Mouse (Mus musculus) MEL (cell line): ENCODE measurements around the gene Spo11. TPM values are rescaled to one million over a fixed set of nuclear protein-coding genes. Genes with fewer than 3 reads are reported as not detected.

Source experiments
- DNase-seq: peaks from one replicate; pipeline ENCODE4 v3.0.0; 2011; ENCODE audit warnings: low read depth, low spot score
- H3K27ac ChIP-seq: 2 replicates; pipeline ENCODE4 v1.5.1; 2012; ENCODE audit warnings: low read depth, mild to moderate bottlenecking, control low read depth, low read length, moderate library complexity; ENCODE audit not compliant: control insufficient read depth
- H3K27me3 ChIP-seq, 2 experiments: fragments of 150-350 bp in 1 of 2; sonication (generic) in 1 of 2; 2 replicates each; pipeline ENCODE4 v1.6.1; 2012; ENCODE audit warnings: low read length in 2 of 2, mild to moderate bottlenecking in 2 of 2, improper control_type of control experiment in 1 of 2, moderate library complexity in 1 of 2; ENCODE audit not compliant: insufficient read depth in 2 of 2, control insufficient read depth in 1 of 2
- H3K36me3 ChIP-seq, 2 experiments: 2 replicates each; pipeline ENCODE4 v1.6.1; 2012 to 2014; ENCODE audit warnings: low read length in 2 of 2, improper control_type of control experiment in 1 of 2, inconsistent platforms in 1 of 2, mild to moderate bottlenecking in 1 of 2; ENCODE audit not compliant: insufficient read depth in 2 of 2, control insufficient read depth in 1 of 2
- H3K4me1 ChIP-seq, 2 experiments: fragments of 150-350 bp in 1 of 2; sonication (generic) in 1 of 2; 2 replicates each; pipeline ENCODE4 v1.6.1; 2012; ENCODE audit warnings: low read length in 2 of 2, improper control_type of control experiment in 1 of 2, mild to moderate bottlenecking in 1 of 2; ENCODE audit not compliant: insufficient read depth in 2 of 2, control insufficient read depth in 1 of 2
- H3K4me3 ChIP-seq, 2 experiments: fragments of 150-350 bp in 1 of 2; sonication (generic) in 1 of 2; 2 replicates each; pipeline ENCODE4 v1.5.1; 2012; ENCODE audit warnings: low read depth in 2 of 2, low read length in 2 of 2, mild to moderate bottlenecking in 2 of 2, moderate library complexity in 2 of 2, control low read depth in 1 of 2, improper control_type of control experiment in 1 of 2; ENCODE audit not compliant: control insufficient read depth in 1 of 2, insufficient read depth in 1 of 2
- H3K79me2 ChIP-seq: 2 replicates; pipeline ENCODE4 v1.6.1; 2012; ENCODE audit warnings: mild to moderate bottlenecking, low read length, moderate library complexity; ENCODE audit not compliant: control insufficient read depth, poor library complexity, insufficient read depth
- H3K9ac ChIP-seq: 2 replicates; pipeline ENCODE4 v1.6.1; 2012; ENCODE audit warnings: low read depth, mild to moderate bottlenecking, control low read depth, low read length, moderate library complexity; ENCODE audit not compliant: control insufficient read depth, poor library complexity, severe bottlenecking
- H3K9me3 ChIP-seq: fragments of 150-350 bp; sonication (generic); replicated peaks from 2 replicates; pipeline ENCODE4 v1.6.1; 2012; ENCODE audit warnings: mild to moderate bottlenecking, low read length, improper control_type of control experiment, moderate library complexity; ENCODE audit not compliant: insufficient read depth
- BHLHE40 ChIP-seq: IDR thresholded peaks from 2 replicates; pipeline ENCODE4 v1.6.1; 2012; ENCODE audit warnings: low read depth, mild to moderate bottlenecking, inconsistent platforms, low read length, improper control_type of control experiment, borderline replicate concordance
- CHD1 ChIP-seq: IDR thresholded peaks from 2 replicates; pipeline ENCODE4 v1.6.1; 2012; ENCODE audit warnings: low read depth, mild to moderate bottlenecking, inconsistent platforms, low read length, improper control_type of control experiment
- CHD2 ChIP-seq: IDR thresholded peaks from 2 replicates; pipeline ENCODE4 v1.6.1; 2011; ENCODE audit warnings: low read length, improper control_type of control experiment
- EP300 ChIP-seq, 2 experiments: IDR thresholded peaks; 2 replicates each; pipeline ENCODE4 v1.6.1; 2011; ENCODE audit warnings: improper control_type of control experiment in 2 of 2, low read length in 2 of 2, low read depth in 1 of 2, mild to moderate bottlenecking in 1 of 2
- GATA1 ChIP-seq: IDR thresholded peaks from 2 replicates; pipeline ENCODE4 v1.6.1; 2011; ENCODE audit warnings: low read depth, low read length, improper control_type of control experiment
- HCFC1 ChIP-seq: IDR thresholded peaks from 2 replicates; pipeline ENCODE4 v1.6.1; 2012; ENCODE audit warnings: low read depth, mild to moderate bottlenecking, inconsistent platforms, low read length, improper control_type of control experiment, moderate library complexity
- JUND ChIP-seq: IDR thresholded peaks from 2 replicates; pipeline ENCODE4 v1.6.1; 2011; ENCODE audit warnings: low read depth, mild to moderate bottlenecking, improper control_type of control experiment, low read length
- MAFK ChIP-seq: IDR thresholded peaks from 2 replicates; pipeline ENCODE4 v1.6.1; 2011; ENCODE audit warnings: low read depth, mild to moderate bottlenecking, low read length, improper control_type of control experiment, borderline replicate concordance
- MEF2A ChIP-seq: IDR thresholded peaks from 2 replicates; pipeline ENCODE4 v1.6.1; 2014; ENCODE audit warnings: low read depth, mild to moderate bottlenecking, inconsistent platforms, low read length, improper control_type of control experiment; ENCODE audit not compliant: poor library complexity, insufficient replicate concordance, severe bottlenecking; ENCODE audit errors: extremely low read depth
- NELFE ChIP-seq: IDR thresholded peaks from 2 replicates; pipeline ENCODE4 v1.6.1; 2011; ENCODE audit warnings: low read depth, low read length, improper control_type of control experiment
- POLR2AphosphoS2 ChIP-seq: IDR thresholded peaks from 2 replicates; pipeline ENCODE4 v1.6.1; 2011; ENCODE audit warnings: low read length, improper control_type of control experiment
- POLR2AphosphoS5 ChIP-seq: IDR thresholded peaks from 2 replicates; pipeline ENCODE4 v1.6.1; 2012; ENCODE audit warnings: low read depth, borderline replicate concordance, mild to moderate bottlenecking, inconsistent platforms, low read length, moderate library complexity, mixed read lengths
- RCOR1 ChIP-seq: IDR thresholded peaks from 2 replicates; pipeline ENCODE4 v1.6.1; 2012; ENCODE audit warnings: low read depth, mild to moderate bottlenecking, inconsistent platforms, low read length, improper control_type of control experiment
- TCF12 ChIP-seq: IDR thresholded peaks from 2 replicates; pipeline ENCODE4 v1.6.1; 2014; ENCODE audit warnings: low read depth, mild to moderate bottlenecking, inconsistent platforms, low read length, improper control_type of control experiment, moderate library complexity
- USF1 ChIP-seq: IDR thresholded peaks from 2 replicates; pipeline ENCODE4 v1.6.1; 2014; ENCODE audit warnings: low read depth, mild to moderate bottlenecking, inconsistent platforms, low read length, improper control_type of control experiment, moderate library complexity
- ZC3H11A ChIP-seq: IDR thresholded peaks from 2 replicates; pipeline ENCODE4 v1.6.1; 2012; ENCODE audit warnings: low read depth, mild to moderate bottlenecking, inconsistent platforms, low read length, improper control_type of control experiment
- ZKSCAN1 ChIP-seq: IDR thresholded peaks from 2 replicates; pipeline ENCODE4 v1.6.1; 2012; ENCODE audit warnings: low read depth, mild to moderate bottlenecking, inconsistent platforms, low read length, improper control_type of control experiment, moderate library complexity
- ZNF384 ChIP-seq: IDR thresholded peaks from 2 replicates; pipeline ENCODE4 v1.6.1; 2012; ENCODE audit warnings: low read depth, mild to moderate bottlenecking, inconsistent platforms, low read length, improper control_type of control experiment
- polyA plus RNA-seq, 2 experiments: library from polyadenylated mRNA; stranded (reverse) in 1 of 2; unstranded in 1 of 2; fragments of >175 nt in 1 of 2; fragments of >200 nt in 1 of 2; gene quantifications; 2 replicates each; pipeline versions ENCODE4 v1.2.1 to v1.2.4; 2012; ENCODE audit warnings: low replicate concordance in 2 of 2, low read depth in 1 of 2; ENCODE audit not compliant: insufficient read length in 2 of 2, insufficient read depth in 1 of 2, missing spikeins in 1 of 2
- total RNA-seq: library from RNA; depleted of rRNA; stranded (reverse); fragments of 300-350 nt; gene quantifications from 2 replicates; pipeline ENCODE4 v1.2.3, GENCODE M21; 2012

Gene Spo11
- total and polyA plus RNA-seq, 3 experiments: not detected

DNA sequence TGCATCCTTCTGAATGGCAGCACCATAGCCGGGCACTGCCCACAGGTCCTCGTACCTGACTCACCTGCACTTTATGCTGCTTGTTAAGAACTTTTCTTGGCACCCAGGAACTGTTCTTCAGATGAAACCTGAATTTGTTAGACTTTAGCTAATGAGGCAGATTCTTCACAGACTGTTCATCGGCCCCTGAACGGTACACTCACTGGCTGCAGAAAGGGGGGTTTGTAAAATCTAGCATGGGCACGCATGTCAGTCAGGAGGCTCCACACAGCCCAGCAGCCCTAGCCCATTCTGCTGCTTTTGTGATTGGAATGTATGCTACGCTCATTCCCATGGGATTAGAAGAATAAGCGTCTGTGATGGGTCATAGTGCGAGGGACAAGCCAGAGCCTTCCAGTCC is 26.2 kb downstream of the Spo11 start:
- peaks cover 0 to 8% of the 10 kb centered on the region in 2 experiments; a peak in 2 of 4 replicates for H3K4me1 ChIP-seq
- no peaks in the 10 kb centered on the region for H3K9me3 ChIP-seq
- no peaks in the 10 kb centered on the region for H3K27me3 ChIP-seq
- peaks cover 2 to 9% of the 10 kb centered on the region in 2 experiments; a peak in 3 of 4 replicates for H3K36me3 ChIP-seq
- H3K9ac ChIP-seq: no peak overlapping the region
- no peak overlapping the region for H3K27ac ChIP-seq
- H3K4me3 ChIP-seq: no peak overlapping the region
- H3K79me2 ChIP-seq: peaks cover 27% of the 10 kb centered on the region
- no peak for DNase-seq
- no peak for TF ChIP-seq POLR2AphosphoS2
- TF ChIP-seq, all 39 proteins: peak for 0

DNA sequence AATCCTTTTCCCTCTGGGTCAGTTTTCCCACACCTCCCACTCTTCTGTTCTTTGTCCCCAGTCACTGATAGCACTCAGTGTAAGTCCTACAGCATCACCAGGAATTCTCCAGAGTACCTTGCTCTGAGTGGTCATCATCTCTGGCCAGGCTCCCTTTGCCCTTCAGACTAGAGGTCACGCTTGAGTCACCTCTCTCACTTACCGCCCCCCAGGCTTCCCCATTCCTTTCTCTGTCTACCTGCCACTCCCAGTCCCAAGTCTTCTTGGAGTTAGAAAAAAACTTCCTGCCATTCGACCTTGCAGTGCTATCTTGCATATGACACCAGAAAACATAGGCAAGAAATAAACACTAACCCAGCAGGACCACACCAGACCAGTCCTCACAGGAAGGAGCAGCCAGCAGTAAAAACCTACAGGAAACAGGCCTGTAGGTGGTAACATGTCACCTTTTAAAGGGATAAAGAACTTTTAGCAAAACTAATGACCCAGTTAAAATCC is 32.8 kb downstream of the Spo11 start:
- no peak for DNase-seq
- no peak overlapping the region for H3K27ac ChIP-seq

DNA sequence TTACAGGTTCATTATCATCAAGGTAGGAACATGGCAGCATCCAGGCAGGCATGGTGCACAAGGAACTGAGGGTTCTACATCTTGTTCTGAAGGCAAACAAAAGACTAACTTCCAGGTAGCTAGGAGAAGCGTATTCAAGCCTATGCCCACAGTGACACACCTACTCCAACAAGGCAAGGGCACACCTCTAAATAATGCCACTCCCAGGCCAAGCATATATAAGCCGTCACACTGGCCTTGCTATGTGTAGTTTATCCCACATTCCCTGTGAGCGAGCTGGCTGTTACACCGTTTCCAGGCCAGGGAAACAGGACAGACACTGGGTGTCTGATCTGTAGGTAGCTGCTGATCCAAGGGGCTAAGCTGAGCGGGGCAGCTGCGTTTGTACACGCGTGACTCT is 33.9 kb downstream of the Spo11 start:
- Histone ChIP-seq H3K27ac (no peak overlapping the region), H3K4me1 (no peaks in the 10 kb centered on the region), H3K4me3 (no peak overlapping the region), H3K79me2 (no peaks in the 10 kb centered on the region), H3K9ac (no peak overlapping the region), H3K9me3 (no peaks in the 10 kb centered on the region), H3K36me3 (peaks cover 0 to 12% of the 10 kb centered on the region in 2 experiments; a peak in 3 of 4 replicates), H3K27me3 (no peaks in the 10 kb centered on the region)
- TF ChIP-seq NELFE (no peak), BHLHE40 (no peak), ZKSCAN1 (no peak), TCF12 (no peak), ZNF384 (no peak), EP300 (IDR thresholded peaks at IDR 0.05; ENCODE audit: low read depth in 1 of 2, low read length in 2 of 2) (no peak), USF1 (no peak), CHD1 (no peak), CHD2 (no peak), RCOR1 (no peak)
- DNase-seq: no peak

More for the DNA sequence above, 32.8 kb downstream of the Spo11 start:
- no peaks in the 10 kb centered on the region for H3K79me2 ChIP-seq
- no peaks in the 10 kb centered on the region for H3K27me3 ChIP-seq
- no peak overlapping the region for H3K9ac ChIP-seq
- H3K4me1 ChIP-seq: no peaks in the 10 kb centered on the region
- peaks cover 0 to 17% of the 10 kb centered on the region in 2 experiments; a peak in 3 of 4 replicates for H3K36me3 ChIP-seq
- H3K9me3 ChIP-seq: no peaks in the 10 kb centered on the region
- no peak overlapping the region for H3K4me3 ChIP-seq
- TF ChIP-seq JUND (no peak), HCFC1 (no peak), CHD1 (no peak), GATA1 (no peak), ZKSCAN1 (no peak), ZC3H11A (no peak), MEF2A (no peak), MAFK (no peak), POLR2AphosphoS5 (no peak)
- TF ChIP-seq, all 39 proteins: peak for 0
